Mouse (Mus musculus): Measurements from ENCODE around the gene Olfr1107. TPM values are rescaled to one million over a fixed set of nuclear protein-coding genes. Genes with fewer than 3 reads are reported as not detected.

The Olfr1107 gene
- total and polyA plus RNA-seq, 3 experiments = not detected

- TF ChIP-seq ZMIZ1 (IDR thresholded peaks at IDR 0.05; ENCODE audit: low read depth, low read length) (no peak), USF1 (IDR thresholded peaks at IDR 0.05; ENCODE audit: low read depth, low read length) (no peak), HCFC1 (IDR thresholded peaks at IDR 0.05; ENCODE audit: low read depth, low read length) (no peak), E2F4 (IDR thresholded peaks at IDR 0.05; ENCODE audit: borderline replicate concordance, low read depth, low read length) (no peak), NELFE (IDR thresholded peaks at IDR 0.05; ENCODE audit: low read depth, low read length) (no peak), MAZ (IDR thresholded peaks at IDR 0.05; ENCODE audit: low read depth, low read length) (no peak), RAD21 (IDR thresholded peaks at IDR 0.05; ENCODE audit: low read depth, low read length) (no peak), TCF12 (IDR thresholded peaks at IDR 0.05; ENCODE audit: low read depth, low read length) (no peak), USF2 (IDR thresholded peaks at IDR 0.05; ENCODE audit: borderline replicate concordance in 1 of 2, insufficient read depth in 1 of 2, low read depth in 1 of 2, low read length in 2 of 2) (no peak), ZKSCAN1 (IDR thresholded peaks at IDR 0.05; ENCODE audit: low read depth, low read length) (no peak), JUND (IDR thresholded peaks at IDR 0.05; ENCODE audit: low read depth, low read length) (no peak), KAT2A (conservative IDR thresholded peaks at IDR 0.05; ENCODE audit: low read depth, low read length) (no peak), ELF1 (IDR thresholded peaks at IDR 0.05; ENCODE audit: low read depth, low read length) (no peak), CHD1 (IDR thresholded peaks at IDR 0.05; ENCODE audit: low read depth, low read length) (no peak), GABPA (IDR thresholded peaks at IDR 0.05; ENCODE audit: low read depth, low read length) (no peak), POLR2A (IDR thresholded peaks at IDR 0.05; ENCODE audit: control insufficient read depth in 1 of 2, insufficient read depth in 1 of 2, low read depth in 1 of 2, low read length in 2 of 2, poor library complexity in 1 of 2) (no peak), ZC3H11A (IDR thresholded peaks at IDR 0.05; ENCODE audit: low read depth, low read length) (no peak), CTCF (IDR thresholded peaks at IDR 0.05 in 2 of 3, conservative IDR thresholded peaks at IDR 0.05 in 1 of 3; ENCODE audit: control insufficient read depth in 1 of 3, insufficient read depth in 1 of 3, low read depth in 2 of 3, low read length in 3 of 3, poor library complexity in 1 of 3, severe bottlenecking in 1 of 3) (no peak), MAX (IDR thresholded peaks at IDR 0.05; ENCODE audit: low read length) (no peak), ZNF384 (IDR thresholded peaks at IDR 0.05; ENCODE audit: low read depth, low read length) (no peak)
- no peak within 1 kb of the TSS for H3K4me3 ChIP-seq (ENCODE audit: control insufficient read depth in 1 of 2, insufficient read depth in 1 of 2, low read depth in 2 of 2, low read length in 2 of 2)
- no peaks in the 10 kb centered on the region for H3K27me3 ChIP-seq (ENCODE audit: control insufficient read depth in 1 of 2, insufficient read depth in 2 of 2, low read length in 2 of 2)
Observed at GRCm38 (mm10) chr2:87036431-87036830, 39.2 kb downstream of the Olfr1107 start, which contains the start of gene Olfr1105. Gene Olfr1105, minus strand, starts transcription at chr2:87036531.

GRCm38 (mm10) chr2:87026980-87027379 lies 48.6 kb downstream of the Olfr1107 start, which contains the start of gene Olfr1104:
Gene Olfr1104, minus strand, starts transcription at chr2:87027080.
- H3K79me2 ChIP-seq (ENCODE audit: control insufficient read depth, insufficient read depth, low read length, poor library complexity) = no peaks in the 10 kb centered on the region
- H3K27ac ChIP-seq (ENCODE audit: control insufficient read depth, low read depth, low read length) = no peak within 1 kb of the TSS
- DNase-seq (ENCODE audit: low read depth, low spot score) = no peak
- no peak within 1 kb of the TSS for H3K4me3 ChIP-seq (ENCODE audit: control insufficient read depth in 1 of 2, insufficient read depth in 1 of 2, low read depth in 2 of 2, low read length in 2 of 2)
- no peak within 1 kb of the TSS for H3K9ac ChIP-seq (ENCODE audit: control insufficient read depth, low read depth, low read length, poor library complexity, severe bottlenecking)
- no peaks in the 10 kb centered on the region for H3K27me3 ChIP-seq (ENCODE audit: control insufficient read depth in 1 of 2, insufficient read depth in 2 of 2, low read length in 2 of 2)
- H3K4me1 ChIP-seq (ENCODE audit: control insufficient read depth in 1 of 2, insufficient read depth in 2 of 2, low read length in 2 of 2) = no peaks in the 10 kb centered on the region
- TF ChIP-seq MAX (IDR thresholded peaks at IDR 0.05; ENCODE audit: low read length) (no peak), NRF1 (IDR thresholded peaks at IDR 0.05; ENCODE audit: insufficient read depth, low read depth, low read length, poor library complexity, severe bottlenecking) (no peak), ELF1 (IDR thresholded peaks at IDR 0.05; ENCODE audit: low read depth, low read length) (no peak), RAD21 (IDR thresholded peaks at IDR 0.05; ENCODE audit: low read depth, low read length) (no peak), MAZ (IDR thresholded peaks at IDR 0.05; ENCODE audit: low read depth, low read length) (no peak), NELFE (IDR thresholded peaks at IDR 0.05; ENCODE audit: low read depth, low read length) (no peak), MEF2A (IDR thresholded peaks at IDR 0.05; ENCODE audit: extremely low read depth, insufficient replicate concordance, low read depth, low read length, poor library complexity, severe bottlenecking) (no peak)
- H3K9me3 ChIP-seq (replicated peaks; ENCODE audit: insufficient read depth, low read length) = no peaks in the 10 kb centered on the region
- H3K36me3 ChIP-seq (ENCODE audit: control insufficient read depth in 1 of 2, insufficient read depth in 2 of 2, low read length in 2 of 2) = no peaks in the 10 kb centered on the region

More at GRCm38 (mm10) chr2:87036431-87036830, 39.2 kb downstream of the Olfr1107 start, which contains the start of gene Olfr1105:
- no peak for DNase-seq (ENCODE audit: low read depth, low spot score)
- Histone ChIP-seq H3K9me3 (replicated peaks; ENCODE audit: insufficient read depth, low read length) (no peaks in the 10 kb centered on the region), H3K9ac (ENCODE audit: control insufficient read depth, low read depth, low read length, poor library complexity, severe bottlenecking) (no peak within 1 kb of the TSS), H3K4me1 (ENCODE audit: control insufficient read depth in 1 of 2, insufficient read depth in 2 of 2, low read length in 2 of 2) (no peaks in the 10 kb centered on the region), H3K27ac (ENCODE audit: control insufficient read depth, low read depth, low read length) (no peak within 1 kb of the TSS), H3K79me2 (ENCODE audit: control insufficient read depth, insufficient read depth, low read length, poor library complexity) (no peaks in the 10 kb centered on the region), H3K36me3 (ENCODE audit: control insufficient read depth in 1 of 2, insufficient read depth in 2 of 2, low read length in 2 of 2) (no peaks in the 10 kb centered on the region)

Data from MEL (cell line).